Mouse (Mus musculus): ENCODE results near the gene Pigyl.

Gene Pigyl

DNA sequence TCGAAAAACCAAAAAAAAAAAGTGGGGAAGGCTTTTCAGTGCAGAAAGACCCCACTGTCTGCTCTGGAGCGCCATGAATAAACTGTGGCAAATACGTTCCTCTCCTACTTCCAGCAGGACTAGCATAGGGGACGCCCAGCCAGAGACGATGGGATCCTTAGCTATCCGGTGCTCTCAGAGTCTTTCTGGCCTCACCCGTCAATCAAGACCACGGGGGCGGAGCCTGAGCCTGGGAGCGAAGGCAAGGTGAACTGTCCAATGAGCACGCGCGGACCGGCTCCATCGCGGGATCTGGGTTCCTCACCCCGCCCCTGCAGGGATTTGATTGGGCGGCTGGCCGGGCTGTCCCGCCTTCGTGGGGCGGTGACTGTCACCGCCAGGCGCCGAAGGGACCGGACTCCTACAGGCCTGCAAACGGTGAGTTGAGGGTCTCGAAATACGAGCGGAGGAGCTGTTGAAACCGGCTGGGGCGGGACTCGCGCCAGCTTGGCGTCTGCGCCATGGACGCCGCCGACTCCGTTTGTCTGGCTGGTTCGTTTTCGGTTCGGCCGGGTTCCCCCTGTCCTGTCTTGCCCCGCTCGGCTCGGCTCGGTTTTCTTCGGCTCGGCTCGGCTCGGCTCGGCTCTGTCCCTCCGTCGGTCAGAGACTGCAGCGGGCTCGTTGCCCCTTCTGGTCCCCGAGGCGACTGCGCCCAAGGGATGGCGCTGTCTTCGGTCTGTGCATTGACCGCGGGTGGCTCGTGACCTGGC, at the start of gene Pigyl:
Gene Pigyl, plus strand, starts transcription at position 350 of the 749 bp plus-strand sequence.
- peak; percentile 100 for DNase-seq (ENCODE audit: low read depth)

DNA sequence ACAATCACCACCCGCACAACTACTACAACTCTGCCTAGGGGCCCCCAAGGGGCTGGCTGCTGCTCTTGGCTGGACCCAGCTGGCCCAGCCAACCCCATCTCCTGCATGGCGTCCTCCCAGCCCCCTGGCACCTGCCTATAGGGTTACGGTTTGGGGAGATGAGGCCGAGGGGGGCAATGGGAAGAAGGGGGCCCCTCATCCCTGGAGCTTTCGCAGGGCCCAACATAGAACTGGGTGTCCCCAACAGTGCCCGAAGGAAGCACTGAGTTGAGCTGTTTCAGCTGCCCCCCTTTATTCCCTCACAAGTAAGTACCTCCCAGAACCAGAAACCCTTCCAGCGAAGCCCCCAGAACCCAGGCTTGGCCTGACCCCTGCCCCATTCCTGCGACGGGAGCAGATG, 48.5 kb upstream of the Pigyl start:
- DNase-seq (ENCODE audit: low read depth): no peak

- DNase-seq (ENCODE audit: low read depth): no peak
These were observed 41.0 kb upstream of the Pigyl start for GRCm38 (mm10) chr9:22115635-22116034.

GRCm38 (mm10) chr9:22116086-22116485, 40.6 kb upstream of the Pigyl start:
- DNase-seq (ENCODE audit: low read depth): peak; percentile 44

DNA sequence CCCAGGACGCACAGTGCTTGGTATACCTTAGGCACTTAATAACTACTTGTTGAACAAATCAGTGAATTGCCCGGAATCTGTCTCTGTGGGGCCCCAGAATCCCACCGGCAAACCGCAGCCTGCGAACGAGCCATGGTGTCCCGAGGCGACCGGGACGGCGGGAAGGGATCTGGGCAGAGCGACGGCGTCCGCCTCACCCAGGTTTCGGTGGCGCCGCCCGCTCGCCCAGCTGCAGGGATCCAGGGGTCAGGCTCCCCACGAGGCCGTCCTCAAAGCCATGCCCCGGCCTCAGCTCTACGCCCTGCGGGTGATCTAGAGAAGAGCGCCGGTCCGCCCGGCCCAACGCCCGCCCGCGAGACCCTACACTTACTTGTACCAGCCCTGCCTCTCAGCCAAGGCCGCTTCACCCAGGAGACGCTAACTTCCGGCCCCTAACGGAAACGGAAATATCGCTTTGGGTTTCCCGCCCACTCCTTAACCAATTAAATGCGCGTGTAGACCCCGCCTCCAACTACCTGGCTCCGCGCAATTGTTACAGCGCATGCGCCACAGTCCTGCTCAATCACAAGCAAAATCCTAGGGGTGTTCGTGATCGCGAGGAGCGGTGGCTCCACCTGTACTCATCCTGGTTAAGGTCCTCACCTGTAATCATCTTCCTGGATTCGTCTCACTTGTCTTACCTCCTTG, 39.8 kb upstream of the Pigyl start, which contains the start of gene Elof1:
Gene Elof1, minus strand, starts transcription at position 433 of the 687 bp plus-strand sequence.
- DNase-seq (ENCODE audit: low read depth): peak; percentile 99

DNA sequence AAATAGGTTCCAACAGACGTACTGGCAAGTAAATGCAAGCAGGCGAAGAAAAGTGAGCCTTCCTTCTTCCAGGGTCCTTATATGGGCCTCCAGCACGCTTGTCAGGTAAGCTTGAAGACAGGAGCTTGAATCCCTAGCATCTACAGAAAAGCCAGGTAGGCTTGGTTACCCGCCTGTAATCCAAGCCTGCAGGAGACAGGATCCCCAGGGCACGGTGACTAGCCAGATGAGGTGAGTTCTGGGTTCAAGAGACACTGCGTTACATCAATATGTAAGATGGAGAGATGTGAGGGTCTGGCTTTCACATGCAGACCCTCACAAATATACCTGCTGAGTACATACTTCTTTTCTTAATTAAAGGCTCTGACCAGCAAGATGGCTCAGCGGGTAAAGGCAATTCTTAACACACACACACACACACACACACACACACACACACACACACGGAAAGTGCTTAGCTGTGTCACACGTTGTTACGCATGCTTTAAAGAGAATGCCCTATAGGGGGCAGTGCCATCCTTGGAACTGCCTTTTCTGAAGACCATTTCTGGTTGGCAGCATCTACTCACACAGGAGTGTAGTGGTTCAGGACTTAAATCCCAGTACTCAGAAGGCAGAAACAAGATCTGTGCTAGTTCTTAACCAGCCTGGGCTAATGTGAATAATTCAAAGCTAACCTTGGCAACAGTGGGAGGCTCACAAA, 38.7 kb upstream of the Pigyl start:
- DNase-seq (ENCODE audit: low read depth): peak; percentile 93

- DNase-seq (ENCODE audit: low read depth): no peak
These were observed 37.1 kb upstream of the Pigyl start for GRCm38 (mm10) chr9:22119543-22119942.

DNA sequence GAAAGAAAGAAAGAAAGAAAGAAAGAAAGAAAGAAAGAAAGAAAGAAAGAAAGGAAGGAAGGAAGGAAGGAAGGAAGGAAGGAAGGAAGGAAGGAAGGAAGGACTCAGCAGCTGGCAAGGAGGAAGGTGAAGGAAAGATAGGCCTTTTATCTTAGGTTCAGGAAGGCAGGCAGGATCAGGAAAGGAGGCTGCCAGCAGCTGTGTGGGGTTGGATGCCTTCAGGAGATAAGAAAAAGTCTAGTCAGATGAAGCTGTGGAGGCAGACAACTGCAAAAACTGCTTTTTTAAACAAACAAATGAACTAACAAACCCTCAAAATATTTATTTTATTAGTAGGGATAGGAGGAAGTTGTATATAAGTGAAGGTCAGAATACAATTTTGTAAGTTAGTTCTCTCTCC, 35.1 kb upstream of the Pigyl start:
- DNase-seq (ENCODE audit: low read depth): no peak

- no peak for DNase-seq (ENCODE audit: low read depth)
These were observed 34.6 kb upstream of the Pigyl start for GRCm38 (mm10) chr9:22122005-22122404.

DNA sequence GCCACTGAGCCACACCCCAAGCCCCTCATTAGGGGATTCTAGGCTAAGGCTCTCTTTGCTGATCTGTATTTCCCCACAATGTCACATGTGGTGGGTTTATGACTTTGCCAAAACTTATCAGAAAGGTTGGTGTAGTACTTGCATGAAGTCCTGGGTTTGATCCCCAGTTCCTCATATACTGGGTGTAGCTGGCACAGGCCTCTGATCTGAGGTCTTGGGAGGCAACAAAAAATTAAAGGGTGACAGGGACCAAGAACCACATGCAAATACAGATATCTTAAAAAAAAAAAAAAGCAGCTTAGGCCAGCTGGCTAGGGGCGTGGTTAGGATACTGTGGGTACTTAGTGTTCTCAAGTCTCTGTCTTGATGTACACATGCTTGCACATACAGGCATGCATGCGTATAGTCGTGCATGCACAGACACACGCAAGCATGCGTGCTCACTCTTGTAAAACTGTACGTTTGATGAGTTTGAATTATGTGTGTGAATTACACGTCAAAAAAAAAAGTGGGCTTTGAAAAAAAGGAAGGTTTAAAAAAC, 33.5 kb upstream of the Pigyl start:
- DNase-seq (ENCODE audit: low read depth): peak; percentile 38

GRCm38 (mm10) chr9:22124169-22124568, 32.5 kb upstream of the Pigyl start:
- no peak for DNase-seq (ENCODE audit: low read depth)

GRCm38 (mm10) chr9:22125246-22126027, 31.2 kb upstream of the Pigyl start:
- DNase-seq (ENCODE audit: low read depth): no peak

DNA sequence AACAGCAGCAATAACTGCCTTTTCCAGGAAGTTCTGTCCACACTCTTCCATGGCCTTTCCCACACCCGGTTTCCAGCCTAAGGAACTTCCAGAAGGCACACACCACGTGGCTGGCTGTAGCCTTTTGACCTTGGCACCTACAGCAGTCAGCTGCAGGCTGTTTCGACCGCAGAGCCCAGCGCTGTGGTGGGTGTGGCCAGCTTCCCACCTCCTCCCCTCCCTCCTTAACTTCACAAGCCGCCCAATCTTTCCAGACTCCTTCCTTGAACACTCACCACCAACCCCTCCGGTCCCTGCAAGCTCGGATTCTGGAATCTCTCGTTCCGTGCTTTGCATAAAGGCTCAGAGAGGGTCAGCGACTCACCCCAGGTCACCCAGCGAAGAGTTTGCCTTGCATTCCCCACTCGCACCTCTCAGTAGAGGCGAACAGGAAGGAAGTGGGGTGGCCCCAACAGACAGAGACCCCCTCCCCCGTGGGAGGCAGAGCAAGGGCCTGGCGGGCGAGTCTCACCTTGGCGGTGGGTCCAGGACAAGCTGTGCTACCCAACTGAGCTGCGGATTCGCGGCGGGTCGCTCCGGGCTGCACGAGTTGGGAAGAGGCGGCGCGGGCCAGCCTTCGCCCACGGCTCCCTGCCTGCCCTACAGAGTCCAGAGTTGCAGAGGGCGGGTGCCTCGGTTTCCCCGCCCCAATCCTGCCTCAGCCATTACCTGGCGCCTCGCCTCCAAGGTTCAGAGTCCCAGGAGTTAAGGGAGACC, 25.2 kb upstream of the Pigyl start:
- DNase-seq (ENCODE audit: low read depth): peak; percentile 72

GRCm38 (mm10) chr9:22132220-22132619, 24.4 kb upstream of the Pigyl start:
- peak; percentile 73 for DNase-seq (ENCODE audit: low read depth)

- peak; percentile 61 for DNase-seq (ENCODE audit: low read depth)
These were observed 22.3 kb upstream of the Pigyl start for GRCm38 (mm10) chr9:22134246-22134890.

GRCm38 (mm10) chr9:22134988-22135643, 21.5 kb upstream of the Pigyl start:
- DNase-seq (ENCODE audit: low read depth): no peak

GRCm38 (mm10) chr9:22135644-22136390, 20.8 kb upstream of the Pigyl start, which contains the start of gene Acp5:
TSS of gene Acp5 (minus strand) at chr9:22135711.
- DNase-seq (ENCODE audit: low read depth): peak; percentile 80

DNA sequence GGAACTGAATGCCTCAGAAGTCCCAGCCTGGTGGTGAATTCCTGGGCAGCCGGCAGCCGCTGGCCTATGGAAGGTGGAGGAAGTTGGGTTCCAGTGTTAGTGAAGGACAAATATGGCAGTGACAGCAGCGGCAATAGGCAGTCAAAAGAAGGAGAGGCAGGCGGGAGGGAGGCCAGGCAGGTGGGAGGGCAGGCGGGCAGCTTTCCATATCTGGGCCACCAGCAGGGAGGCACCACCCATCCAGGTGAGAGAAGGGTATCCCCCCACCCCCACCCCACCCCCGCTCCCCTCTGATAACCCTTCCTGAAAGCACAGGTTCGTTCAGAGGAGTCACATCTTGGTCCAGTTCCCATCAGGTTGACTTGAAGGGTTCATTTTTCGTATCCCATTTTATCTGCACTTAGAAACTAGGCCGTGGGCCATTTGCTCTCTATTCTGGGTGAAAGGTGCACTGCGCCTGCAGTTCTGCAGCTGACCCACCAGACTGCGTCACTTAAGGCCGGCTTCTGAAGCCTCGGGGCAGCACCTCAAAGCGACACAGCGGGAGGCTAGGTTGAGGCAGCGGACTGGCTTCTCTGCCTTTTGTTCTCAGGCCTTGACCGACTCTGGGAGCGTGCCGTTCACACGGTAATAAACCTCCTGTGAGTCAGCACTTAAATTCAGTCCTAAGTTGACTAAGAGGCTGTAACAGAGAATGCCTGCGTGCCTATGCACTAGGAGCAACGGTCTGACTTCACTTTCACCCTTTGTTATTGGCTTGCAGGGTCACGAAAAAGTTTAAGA, 19.7 kb upstream of the Pigyl start:
- no peak for DNase-seq (ENCODE audit: low read depth)
